Mouse (Mus musculus) left cerebral cortex, postnatal 25 days (tissue): Measurements from ENCODE around the gene Th. TPM values are rescaled to one million over a fixed set of nuclear protein-coding genes. Genes with fewer than 3 reads are reported as not detected.

Experiments
- DNase-seq, 2 experiments: peaks; one replicate each; pipeline ENCODE4 v3.0.0; 2022; ENCODE audit warnings: low spot score in 2 of 2, mixed read lengths in 1 of 2
- intact Hi-C: fragments of 180-260 bp; cut with DNase I; formaldehyde crosslinking; loops from one replicate; pipeline ENCODE4 v1.15.1; 2025
- total RNA-seq, 2 experiments: library from RNA; stranded (reverse); gene quantifications; 2 replicates each; pipeline ENCODE4 v1.2.3; 2021

The Th gene
- 1 to 10 TPM; 1.3 to 2.0 TPM for total RNA-seq

- DNase-seq: no peak
- intact Hi-C loops: no loop called here
Measured at GRCm38 (mm10) chr7:142931028-142931427, at the start of gene Th. Gene Th (minus strand): TSS chr7:142931128.

- no peak for DNase-seq
- intact Hi-C loops: no loop called here
Measured at GRCm38 (mm10) chr7:142968809-142969511, 38.0 kb upstream of the Th start, which contains the start of gene Ascl2. Gene Ascl2 (minus strand): TSS chr7:142969264.

GRCm38 (mm10) chr7:142967884-142968808 lies 37.2 kb upstream of the Th start:
- DNase-seq: peak; percentile 74 to 75
- intact Hi-C loops: no loop called here

GRCm38 (mm10) chr7:142967414-142967883 lies 36.5 kb upstream of the Th start:
- peak in 1 of 2 experiments; percentile 9 for DNase-seq
- intact Hi-C loops: no loop called here

GRCm38 (mm10) chr7:142959752-142960151 lies 28.8 kb upstream of the Th start:
- intact Hi-C loops: no loop called here
- no peak for DNase-seq

GRCm38 (mm10) chr7:142958817-142959216 lies 27.9 kb upstream of the Th start:
- DNase-seq: no peak
- intact Hi-C loops: no loop called here

GRCm38 (mm10) chr7:142956018-142956417 lies 25.1 kb upstream of the Th start:
- intact Hi-C loops: no loop called here

GRCm38 (mm10) chr7:142949568-142949967 lies 18.6 kb upstream of the Th start:
- no peak for DNase-seq
- intact Hi-C loops: no loop called here

More at GRCm38 (mm10) chr7:142956018-142956417, 25.1 kb upstream of the Th start:
- no peak for DNase-seq

- no peak for DNase-seq
- intact Hi-C loops: no loop called here
Measured at GRCm38 (mm10) chr7:142937631-142938030, 6.7 kb upstream of the Th start.

- DNase-seq: no peak
- intact Hi-C loops: no loop called here
Measured at GRCm38 (mm10) chr7:142935708-142936107, 4.8 kb upstream of the Th start.

- no peak for DNase-seq
- intact Hi-C loops: no loop called here
Measured at GRCm38 (mm10) chr7:142932469-142932868, 1.5 kb upstream of the Th start.

- DNase-seq: no peak
- intact Hi-C loops: no loop called here
Measured at GRCm38 (mm10) chr7:142929516-142929915, 1.4 kb downstream of the Th start.

- intact Hi-C loops: no loop called here
- DNase-seq: no peak
Measured at GRCm38 (mm10) chr7:142927293-142927692, 3.6 kb downstream of the Th start.

GRCm38 (mm10) chr7:142918641-142919628 lies 12.0 kb downstream of the Th start:
- intact Hi-C loops: loop anchor here (1.0 kb wide), 1 partner anchor 25 kb away; no protein-coding TSS in a partner anchor
- peak; percentile 75 to 77 for DNase-seq

- intact Hi-C loops: no loop called here
- no peak for DNase-seq
Measured at GRCm38 (mm10) chr7:142917659-142918058, 13.3 kb downstream of the Th start.

GRCm38 (mm10) chr7:142916178-142916577 lies 14.8 kb downstream of the Th start:
- intact Hi-C loops: no loop called here
- DNase-seq: no peak

GRCm38 (mm10) chr7:142911682-142912081 lies 19.2 kb downstream of the Th start:
- intact Hi-C loops: no loop called here
- DNase-seq: no peak

- no peak for DNase-seq
- intact Hi-C loops: loop anchor here (1.0 kb wide), 1 partner anchor 18 kb away; no protein-coding TSS in a partner anchor
Measured at GRCm38 (mm10) chr7:142910104-142910503, 20.8 kb downstream of the Th start.

- intact Hi-C loops: loop anchor here (1.0 kb wide), 1 partner anchor 19 kb away; no protein-coding TSS in a partner anchor
- no peak for DNase-seq
Measured at GRCm38 (mm10) chr7:142909622-142910021, 21.3 kb downstream of the Th start.
